Mouse (Mus musculus) intestine, embryonic 16.5 days (tissue): ENCODE results near the gene Fam69a. TPM values are rescaled to one million over a fixed set of nuclear protein-coding genes. Genes with fewer than 3 reads are reported as not detected.
"Not testable (repeated sequence)": the region's sequence is repeated elsewhere in the genome, so short reads cannot be mapped to it uniquely, and the experiment has no call there.

Experiments used
- ATAC-seq: fragments of 200-750 bp; cut with Nextera tagmentation; 2 replicates; pipeline ENCODE4 v1.8.0; 2017; ENCODE audit warnings: moderate TSS enrichment, moderate library complexity
- H3K27ac ChIP-seq: fragments of 300-500 bp; sonication (generic); 2 replicates; pipeline ENCODE4 v1.5.1; 2014; ENCODE audit warnings: mild to moderate bottlenecking, low read length
- H3K27me3 ChIP-seq: fragments of 300-500 bp; sonication (generic); replicated peaks from 2 replicates; pipeline ENCODE4 v1.6.1; 2014; ENCODE audit warnings: low read length, control low read depth, mixed read lengths; ENCODE audit not compliant: control insufficient read depth, insufficient read depth
- H3K36me3 ChIP-seq: fragments of 300-500 bp; sonication (generic); 2 replicates; pipeline ENCODE4 v1.6.1; 2014; ENCODE audit warnings: low read length, control low read depth; ENCODE audit not compliant: control insufficient read depth, insufficient read depth
- H3K4me1 ChIP-seq: fragments of 300-500 bp; sonication (generic); 2 replicates; pipeline ENCODE4 v1.6.1; 2014; ENCODE audit warnings: low read length, control low read depth, mixed read lengths; ENCODE audit not compliant: control insufficient read depth, insufficient read depth
- H3K4me2 ChIP-seq: fragments of 300-500 bp; sonication (generic); 2 replicates; pipeline ENCODE4 v1.6.1; 2014; ENCODE audit warnings: low read depth, low read length, control low read depth
- H3K4me3 ChIP-seq: fragments of 300-500 bp; sonication (generic); 2 replicates; pipeline ENCODE4 v1.5.1; 2014; ENCODE audit warnings: mild to moderate bottlenecking, low read length
- H3K9ac ChIP-seq: fragments of 300-500 bp; sonication (generic); 2 replicates; pipeline ENCODE4 v1.6.1; 2014; ENCODE audit warnings: low read depth, low read length
- H3K9me3 ChIP-seq: fragments of 300-500 bp; sonication (generic); 2 replicates; pipeline ENCODE4 v1.6.1; 2016; ENCODE audit warnings: low read length, control low read depth; ENCODE audit not compliant: control insufficient read depth
- WGBS: fragments of 180-500 bp; shearing (Covaris S2); extraction: QIAGEN DNeasy Blood & Tissue Kit; methylation state at CpG from one replicate; pipeline ENCODE4 v1.1.7; 2014; 5-methylcytosine and 5-hydroxymethylcytosine counted together
- polyA plus RNA-seq: library from polyadenylated mRNA; unstranded; fragments of >200 nt; fragmentation: Nextera tagmentation; extraction: Ambion mirVana; gene quantifications from 2 replicates; pipeline ENCODE4 v1.2.1, GENCODE M21; 2015

The Fam69a gene
- polyA plus RNA-seq, 1 experiment from 2014 or later = 17.9 TPM

- no peak for ATAC-seq
- Histone ChIP-seq H3K4me2 (no peak overlapping the region), H3K27ac (no peak overlapping the region), H3K4me3 (no peak overlapping the region), H3K27me3 (no peaks in the 10 kb centered on the region), H3K36me3 (no peaks in the 10 kb centered on the region), H3K4me1 (no peaks in the 10 kb centered on the region), H3K9ac (no peak overlapping the region), H3K9me3 (no peaks in the 10 kb centered on the region; the same call in 1 of the 2 replicates)
- 75% methylated on average over 3 of the region's 3 CpGs for WGBS
Measured at GRCm38 (mm10) chr5:107939701-107940100, 47.2 kb downstream of the Fam69a start.

- WGBS = 92% methylated on average over 2 of the region's 2 CpGs
- Histone ChIP-seq H3K36me3 (no peaks in the 10 kb centered on the region), H3K27me3 (no peaks in the 10 kb centered on the region), H3K9ac (no peak overlapping the region), H3K4me1 (no peaks in the 10 kb centered on the region), H3K9me3 (no peaks in the 10 kb centered on the region; the same call in 1 of the 2 replicates), H3K4me3 (no peak overlapping the region), H3K4me2 (no peak overlapping the region), H3K27ac (no peak overlapping the region)
- ATAC-seq = no peak
Measured at GRCm38 (mm10) chr5:107938886-107939285, 48.0 kb downstream of the Fam69a start.

GRCm38 (mm10) chr5:107938483-107938882 is 48.4 kb downstream of the Fam69a start:
- not testable (repeated sequence) for H3K9me3 ChIP-seq, H3K36me3 ChIP-seq, H3K9ac ChIP-seq, H3K4me1 ChIP-seq, H3K27me3 ChIP-seq, H3K27ac ChIP-seq, ATAC-seq, H3K4me3 ChIP-seq, H3K4me2 ChIP-seq
- 70% methylated on average over 1 of the region's 1 CpGs for WGBS

GRCm38 (mm10) chr5:107936625-107937389 is 50.1 kb downstream of the Fam69a start:
- ATAC-seq = no peak
- Histone ChIP-seq H3K9me3 (no peaks in the 10 kb centered on the region; the same call in 1 of the 2 replicates), H3K36me3 (no peaks in the 10 kb centered on the region), H3K4me1 (no peaks in the 10 kb centered on the region), H3K9ac (no peak overlapping the region), H3K4me3 (no peak overlapping the region), H3K27ac (no peak overlapping the region), H3K27me3 (no peaks in the 10 kb centered on the region), H3K4me2 (no peak overlapping the region)
- 88% methylated on average over 10 of the region's 10 CpGs for WGBS

GRCm38 (mm10) chr5:107934770-107935543 is 51.9 kb downstream of the Fam69a start:
- no peak for ATAC-seq
- H3K36me3 ChIP-seq = no peaks in the 10 kb centered on the region
- WGBS = 92% methylated on average over 10 of the region's 10 CpGs
- H3K4me2 ChIP-seq = no peak overlapping the region
- H3K4me3 ChIP-seq = no peak overlapping the region
- no peak overlapping the region for H3K27ac ChIP-seq
- H3K4me1 ChIP-seq = no peaks in the 10 kb centered on the region
- no peaks in the 10 kb centered on the region for H3K27me3 ChIP-seq
- no peaks in the 10 kb centered on the region; the same call in 1 of the 2 replicates for H3K9me3 ChIP-seq
- no peak overlapping the region for H3K9ac ChIP-seq

GRCm38 (mm10) chr5:107933202-107933974 is 53.5 kb downstream of the Fam69a start:
- no peak overlapping the region for H3K4me2 ChIP-seq
- H3K36me3 ChIP-seq = no peaks in the 10 kb centered on the region
- WGBS = 71% methylated on average over 4 of the region's 4 CpGs
- H3K9ac ChIP-seq = no peak overlapping the region
- no peak overlapping the region for H3K27ac ChIP-seq
- no peaks in the 10 kb centered on the region; the same call in 1 of the 2 replicates for H3K9me3 ChIP-seq
- H3K4me1 ChIP-seq = no peaks in the 10 kb centered on the region
- no peak overlapping the region for H3K4me3 ChIP-seq
- H3K27me3 ChIP-seq = no peaks in the 10 kb centered on the region
- ATAC-seq = no peak

- H3K4me3 ChIP-seq = no peak overlapping the region
- no peaks in the 10 kb centered on the region for H3K36me3 ChIP-seq
- no peak overlapping the region for H3K4me2 ChIP-seq
- H3K4me1 ChIP-seq = no peaks in the 10 kb centered on the region
- H3K27ac ChIP-seq = no peak overlapping the region
- H3K27me3 ChIP-seq = no peaks in the 10 kb centered on the region
- WGBS = 49% methylated on average over 2 of the region's 2 CpGs
- no peaks in the 10 kb centered on the region for H3K9me3 ChIP-seq
- no peak overlapping the region for H3K9ac ChIP-seq
- no peak for ATAC-seq
Measured at GRCm38 (mm10) chr5:107932556-107932955, 54.3 kb downstream of the Fam69a start.

GRCm38 (mm10) chr5:107926550-107927249 is 60.2 kb downstream of the Fam69a start:
- Histone ChIP-seq H3K4me2 (no peak overlapping the region), H3K4me1 (no peaks in the 10 kb centered on the region), H3K9ac (no peak overlapping the region), H3K27me3 (no peaks in the 10 kb centered on the region), H3K36me3 (no peaks in the 10 kb centered on the region), H3K4me3 (no peak overlapping the region), H3K9me3 (no peaks in the 10 kb centered on the region), H3K27ac (no peak overlapping the region)
- ATAC-seq = no peak
- 64% methylated on average over 11 of the region's 11 CpGs for WGBS
